Mouse (Mus musculus): ENCODE measurements around the gene Ddx20. TPM values are rescaled to one million over a fixed set of nuclear protein-coding genes. Genes with fewer than 3 reads are reported as not detected.
"Not testable (repeated sequence)": the region's sequence is repeated elsewhere in the genome, so short reads cannot be mapped to it uniquely, and the experiment has no call there.

Gene Ddx20
- polyA plus RNA-seq, 1 experiment: 10.4 TPM

DNA sequence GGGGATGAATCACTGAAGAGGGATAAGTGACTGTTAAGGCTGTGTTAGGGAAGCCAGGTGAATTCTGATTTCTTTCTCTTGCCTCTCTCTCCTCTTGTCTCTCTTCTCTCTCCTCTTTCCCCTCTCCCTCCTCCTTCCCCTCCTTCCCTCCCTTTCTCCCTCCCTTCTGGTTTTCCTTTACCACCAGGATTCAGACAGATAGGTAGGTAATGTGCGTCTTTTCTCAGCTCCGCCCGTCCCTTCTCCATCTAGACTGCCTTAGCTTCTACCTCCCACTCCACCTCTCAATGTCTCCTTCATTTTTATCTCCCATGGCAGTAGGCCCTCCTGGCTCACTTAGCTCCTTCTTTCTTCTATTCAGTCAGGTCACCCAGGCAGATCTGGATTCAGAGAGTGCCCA lies 18.2 kb upstream of the Ddx20 start:
- no peak for DNase-seq (ENCODE audit: low spot score)

DNA sequence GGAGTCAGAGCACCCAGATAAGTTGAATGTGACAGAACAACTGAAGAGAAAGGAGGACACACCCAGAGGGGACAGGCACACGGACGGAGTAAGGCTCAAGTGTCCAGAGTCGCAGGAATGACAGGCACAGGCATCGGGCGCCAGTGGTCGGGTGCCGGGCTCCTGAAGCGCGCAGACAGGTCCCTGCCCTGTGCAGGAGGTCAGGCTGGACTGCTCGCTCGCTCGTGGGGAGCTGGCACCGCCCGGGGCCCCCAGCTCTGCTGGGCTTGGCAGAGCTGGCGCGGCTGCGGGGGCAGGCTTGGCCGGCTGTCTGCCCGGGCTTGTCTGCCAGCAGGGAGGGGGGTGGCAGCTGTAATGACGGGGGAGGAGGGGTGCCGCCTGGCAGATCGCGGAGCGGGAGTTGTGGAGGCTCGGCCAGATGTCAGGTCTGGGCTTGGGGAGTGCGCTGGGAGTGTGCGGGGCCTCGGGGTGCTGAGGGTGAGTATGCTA lies 17.7 kb upstream of the Ddx20 start:
- DNase-seq (ENCODE audit: low spot score): peak; percentile 79

GRCm38 (mm10) chr3:105704031-105705008 lies 16.9 kb upstream of the Ddx20 start, which contains the start of gene Inka2:
Inka2 (plus strand) TSS chr3:105704599.
- DNase-seq (ENCODE audit: low spot score): peak; percentile 67

GRCm38 (mm10) chr3:105703571-105703970 lies 16.2 kb upstream of the Ddx20 start:
- no peak for DNase-seq (ENCODE audit: low spot score)

- DNase-seq (ENCODE audit: low spot score): no peak
Observed at GRCm38 (mm10) chr3:105701399-105701798, 14.0 kb upstream of the Ddx20 start.

DNA sequence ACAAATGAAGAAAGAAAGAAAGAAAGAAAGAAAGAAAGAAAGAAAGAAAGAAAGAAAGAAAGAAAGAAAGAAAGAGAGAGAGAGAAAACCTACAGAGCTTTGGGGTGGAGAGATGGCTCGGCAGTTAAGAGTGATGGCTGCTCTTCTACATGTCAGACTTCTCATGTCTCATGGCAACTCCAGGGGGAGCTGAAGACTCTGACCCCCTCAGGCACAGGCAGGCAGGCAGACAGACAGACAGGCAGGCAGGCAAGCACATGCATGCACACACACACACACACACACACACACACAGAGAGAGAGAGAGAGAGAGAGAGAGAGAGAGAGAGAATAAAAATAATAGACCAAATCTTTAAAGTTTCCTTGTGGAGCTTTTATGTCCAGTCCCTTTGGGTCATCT lies 13.4 kb upstream of the Ddx20 start:
- not testable (repeated sequence) for DNase-seq (ENCODE audit: low spot score)

DNA sequence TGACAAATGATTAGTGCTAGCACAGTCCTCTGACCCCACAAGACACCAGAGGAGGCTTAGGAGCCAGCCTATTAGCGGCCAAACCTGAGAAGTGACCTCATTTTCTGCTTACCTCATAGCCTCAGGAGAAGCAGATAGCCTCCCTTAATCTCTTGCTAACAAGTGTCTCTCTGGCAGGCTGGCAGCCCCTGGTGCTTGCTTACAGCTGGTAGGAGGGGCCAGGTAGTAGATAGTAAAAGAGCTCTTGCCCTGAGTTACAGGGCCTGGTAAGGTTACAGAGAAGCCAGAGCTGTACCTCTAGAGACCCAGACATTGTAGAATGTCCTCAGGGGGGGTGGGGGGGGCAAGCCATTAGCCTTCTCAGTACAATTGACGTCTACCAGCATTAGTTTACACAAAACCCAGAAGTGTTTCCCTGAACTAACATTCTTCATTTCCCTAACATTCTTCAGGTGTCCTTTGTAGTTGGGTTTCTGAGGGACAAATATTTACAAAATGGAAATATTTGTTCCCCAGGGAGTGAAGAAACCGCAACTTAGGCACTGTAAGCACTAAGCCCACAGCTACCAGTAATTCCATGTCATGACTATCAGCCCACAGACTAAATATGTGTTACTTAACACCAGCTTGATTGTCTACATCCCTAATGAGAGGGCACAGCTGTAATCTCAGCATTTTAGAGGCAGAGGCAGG lies 12.0 kb upstream of the Ddx20 start:
- no peak for DNase-seq (ENCODE audit: low spot score)

DNA sequence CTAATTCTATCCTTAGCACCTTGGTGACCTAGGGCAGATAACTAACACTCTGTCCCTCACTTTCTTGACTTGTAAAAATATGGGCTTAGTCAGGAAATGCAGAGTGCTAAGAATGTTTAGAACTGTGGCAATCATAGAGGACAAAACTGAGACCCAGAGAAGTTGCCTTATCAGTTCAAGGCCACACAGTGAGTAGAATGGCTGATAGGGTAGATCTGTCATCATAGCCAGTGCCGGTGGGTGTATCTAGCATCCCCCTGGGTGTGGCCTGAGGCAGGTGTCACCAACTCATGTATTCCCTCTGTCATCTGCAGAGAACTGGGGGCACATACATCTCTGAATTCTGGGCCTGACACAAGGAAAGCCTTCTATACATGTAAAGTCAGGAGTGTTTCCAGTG lies 10.9 kb upstream of the Ddx20 start:
- no peak for DNase-seq (ENCODE audit: low spot score)

GRCm38 (mm10) chr3:105697148-105697441 lies 9.7 kb upstream of the Ddx20 start:
- no peak for DNase-seq (ENCODE audit: low spot score)

- DNase-seq (ENCODE audit: low spot score): peak; percentile 20
Observed at GRCm38 (mm10) chr3:105696387-105697147, 9.2 kb upstream of the Ddx20 start.

GRCm38 (mm10) chr3:105695476-105696386 lies 8.4 kb upstream of the Ddx20 start:
- DNase-seq (ENCODE audit: low spot score): no peak

DNA sequence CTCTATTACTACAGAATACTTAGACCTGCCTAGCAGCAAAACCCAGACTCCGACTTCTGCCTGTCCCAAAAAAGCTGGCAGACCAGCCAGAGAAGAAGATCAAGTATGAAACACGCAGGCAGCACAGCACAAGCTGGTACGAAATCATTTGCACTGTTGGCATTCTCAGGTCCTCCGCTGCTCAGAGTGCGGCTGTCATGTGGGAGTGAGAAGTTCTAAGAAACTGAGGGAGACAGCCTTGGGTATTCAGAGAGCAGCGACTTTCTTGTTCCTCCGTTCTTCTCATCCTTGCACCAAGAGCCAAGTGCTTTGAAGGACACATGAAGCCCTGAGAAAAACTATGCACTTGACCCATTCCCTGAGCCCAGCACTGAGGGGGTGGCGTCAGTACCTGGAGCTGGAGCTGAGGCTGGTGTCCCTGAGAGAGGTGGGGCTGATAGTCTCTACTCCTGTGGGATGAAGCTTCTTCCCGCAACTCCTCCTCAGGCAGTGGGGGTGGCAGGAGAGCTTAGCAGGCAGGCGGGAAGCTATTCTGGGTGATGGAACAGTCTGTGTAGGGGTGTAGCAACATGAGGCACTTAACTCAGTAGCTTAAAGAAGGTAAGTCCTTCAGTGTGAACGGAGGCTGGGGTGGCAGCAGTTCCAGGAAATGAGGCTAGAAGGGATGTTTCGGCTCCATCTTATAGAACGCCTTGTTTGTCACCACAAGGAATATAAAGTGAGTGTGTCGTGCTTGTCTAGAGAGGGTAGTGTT lies 6.1 kb upstream of the Ddx20 start:
- no peak for DNase-seq (ENCODE audit: low spot score)

- DNase-seq (ENCODE audit: low spot score): no peak
Observed at GRCm38 (mm10) chr3:105688536-105688935, 1.2 kb upstream of the Ddx20 start.

DNA sequence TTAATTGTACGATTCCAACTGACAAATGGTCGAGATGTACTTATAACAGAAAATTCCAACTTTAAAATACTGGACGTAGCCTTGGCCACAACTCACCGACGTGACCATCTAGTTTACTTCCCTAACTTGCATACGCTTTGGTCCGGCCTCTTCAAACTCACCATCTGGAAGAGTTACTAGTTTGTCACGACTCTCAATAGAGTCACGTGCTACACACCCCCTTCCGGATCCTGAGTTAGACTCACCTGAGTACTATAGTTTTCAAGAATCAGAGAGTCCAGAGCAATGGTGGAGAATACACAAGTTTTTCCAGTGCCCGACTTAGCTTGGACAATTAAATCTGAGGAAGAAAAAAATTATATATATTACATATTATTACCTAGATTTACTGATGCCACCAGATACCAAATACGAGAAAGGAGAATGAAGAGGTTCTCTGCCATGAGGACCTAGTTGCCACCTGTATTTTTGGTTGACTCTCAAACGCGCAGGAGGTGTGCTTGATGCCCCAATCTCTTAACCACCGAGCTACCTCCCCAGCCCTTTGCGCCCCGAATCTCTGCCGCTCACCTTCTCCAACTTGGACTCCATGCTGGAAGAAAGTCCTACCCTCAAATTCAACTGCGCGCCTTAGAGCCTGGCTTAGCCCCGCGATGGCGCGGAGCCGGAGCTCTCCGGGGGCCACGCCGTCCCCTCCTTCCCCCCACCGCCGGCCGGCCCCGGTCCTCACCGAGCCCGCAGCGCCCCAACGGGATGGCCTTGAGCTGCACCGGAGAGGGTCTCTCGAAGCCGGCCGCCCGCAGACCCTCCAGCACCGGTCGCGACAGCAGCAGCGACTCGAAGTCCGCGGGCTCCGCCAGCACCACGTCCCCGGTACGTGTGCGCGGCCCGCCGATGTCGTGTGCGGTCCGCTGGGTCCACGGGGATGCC lies 715 bp downstream of the Ddx20 start:
- no peak for DNase-seq (ENCODE audit: low spot score)

DNA sequence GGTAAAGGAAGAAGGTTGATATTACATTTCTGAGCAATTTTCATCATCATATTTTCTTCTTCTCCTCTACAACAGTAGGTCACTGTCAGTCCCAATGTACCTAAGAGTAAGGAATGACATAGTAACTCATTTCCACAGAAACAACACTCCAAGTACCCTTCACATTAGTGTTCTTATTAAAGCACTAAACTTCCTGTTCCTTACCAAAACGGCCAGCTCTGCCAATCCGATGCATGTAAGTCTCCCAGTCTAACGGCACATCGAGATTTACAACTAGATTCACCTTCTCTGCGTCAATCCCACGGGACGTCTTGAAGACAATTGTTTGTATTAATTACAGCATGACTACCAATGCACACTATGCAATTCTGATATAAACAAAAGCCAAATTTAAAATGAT lies 7.0 kb downstream of the Ddx20 start:
- no peak for DNase-seq (ENCODE audit: low spot score)

DNA sequence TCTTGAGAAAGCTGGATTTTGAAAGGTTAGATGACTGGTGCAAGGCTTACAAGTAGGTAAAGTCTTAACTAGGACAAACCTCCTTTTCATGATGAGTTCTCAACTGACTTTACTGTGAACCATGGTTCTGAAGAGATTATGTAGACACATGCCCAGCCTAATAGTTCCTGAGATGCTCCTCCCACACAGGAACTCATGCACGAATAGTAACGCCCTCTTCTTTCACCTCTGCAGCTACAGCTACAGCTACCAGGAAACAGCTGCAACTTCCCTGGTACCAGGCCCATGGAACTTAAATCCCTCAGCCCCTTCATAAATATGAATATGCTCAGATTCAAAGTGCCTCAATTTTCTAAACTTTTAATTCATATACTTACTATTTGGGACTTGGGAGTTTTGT lies 11.4 kb downstream of the Ddx20 start:
- no peak for DNase-seq (ENCODE audit: low spot score)

- no peak for DNase-seq (ENCODE audit: low spot score)
Observed at GRCm38 (mm10) chr3:105674595-105675218, 12.7 kb downstream of the Ddx20 start.

GRCm38 (mm10) chr3:105670801-105671200 lies 16.6 kb downstream of the Ddx20 start:
- DNase-seq (ENCODE audit: low spot score): no peak

DNA sequence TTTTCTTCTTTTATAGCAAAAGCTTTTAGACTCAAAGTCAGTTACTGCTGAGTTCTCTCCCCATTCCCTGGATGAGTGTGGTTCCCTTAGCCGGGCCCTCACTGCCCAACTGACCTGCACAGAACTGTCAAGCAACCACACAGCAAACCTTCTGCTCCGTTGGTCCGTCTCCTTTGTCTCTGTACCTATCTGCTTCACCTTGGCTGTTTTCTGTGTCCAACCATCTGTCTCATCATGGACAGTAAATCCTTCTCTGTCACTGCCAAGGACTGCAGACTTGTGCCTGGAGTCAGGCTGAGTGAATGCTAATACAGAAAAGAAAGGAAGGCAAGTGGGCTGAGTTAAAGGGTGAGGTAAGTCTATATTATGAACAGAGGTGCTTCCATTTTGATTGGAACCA lies 17.6 kb downstream of the Ddx20 start:
- no peak for DNase-seq (ENCODE audit: low spot score)

Measured in urinary bladder, adult 2 months (tissue).